Mouse (Mus musculus): ENCODE measurements around the gene Frem1.

- TF ChIP-seq CTCF (conservative IDR thresholded peaks at IDR 0.05; ENCODE audit: low read length): no peak
- no peak for TF ChIP-seq POU5F1 (IDR thresholded peaks at IDR 0.05; ENCODE audit: borderline replicate concordance, low read length)
These were observed 4.4 kb upstream of the Frem1 start for GRCm38 (mm10) chr4:83056496-83056895.

Data from E14TG2a.4 (cell line).